Mouse (Mus musculus) hindbrain, embryonic 10.5 days (tissue): ENCODE measurements around the gene Pgbd5. TPM values are rescaled to one million over a fixed set of nuclear protein-coding genes. Genes with fewer than 3 reads are reported as not detected.
A peak's percentile ranks its signal among the peaks of the same experiment; 100 is the strongest.

Experiments
- DNase-seq: peaks from one replicate; pipeline ENCODE4 v3.0.0-alpha.2; 2017; ENCODE audit warnings: low spot score
- H3K27ac ChIP-seq: fragments of 300-500 bp; sonication (generic); 2 replicates; pipeline ENCODE4 v1.5.1; 2016; ENCODE audit warnings: mild to moderate bottlenecking, moderate library complexity
- H3K27me3 ChIP-seq: fragments of 300-500 bp; sonication (generic); 2 replicates; pipeline ENCODE4 v1.6.1; 2016; ENCODE audit warnings: mild to moderate bottlenecking; ENCODE audit not compliant: poor library complexity, insufficient read depth, severe bottlenecking
- H3K36me3 ChIP-seq: fragments of 300-500 bp; sonication (generic); 2 replicates; pipeline ENCODE4 v1.6.1; 2016; ENCODE audit warnings: mild to moderate bottlenecking, moderate library complexity
- H3K4me1 ChIP-seq: fragments of 300-500 bp; sonication (generic); replicated peaks from 2 replicates; pipeline ENCODE4 v1.6.1; 2016; ENCODE audit warnings: mild to moderate bottlenecking
- H3K4me3 ChIP-seq: fragments of 300-500 bp; sonication (generic); 2 replicates; pipeline ENCODE4 v1.5.1; 2016; ENCODE audit warnings: mild to moderate bottlenecking, moderate library complexity
- H3K9me3 ChIP-seq: fragments of 300-500 bp; sonication (generic); 2 replicates; pipeline ENCODE4 v1.6.1; 2016; ENCODE audit warnings: mild to moderate bottlenecking, moderate library complexity
- WGBS: fragments of 180-500 bp; shearing (Covaris S2); methylation state at CpG from one replicate; pipeline ENCODE4 v1.1.7; 2016; 5-methylcytosine and 5-hydroxymethylcytosine counted together
- polyA plus RNA-seq: library from polyadenylated mRNA; unstranded; fragments of >200 nt; fragmentation: Nextera tagmentation; extraction: Ambion mirVana; gene quantifications from 2 replicates; pipeline ENCODE4 v1.2.1, GENCODE M21; 2016

The Pgbd5 gene
- polyA plus RNA-seq, 1 experiment from 2014 or later = 2.7 TPM

- Histone ChIP-seq H3K27me3 (no peaks in the 10 kb centered on the region), H3K9me3 (no peaks in the 10 kb centered on the region), H3K36me3 (peaks cover 34% of the 10 kb centered on the region), H3K4me3 (no peak overlapping the region), H3K4me1 (no peaks in the 10 kb centered on the region), H3K27ac (no peak overlapping the region)
- DNase-seq = peak; percentile 64
- 50% methylated on average over 19 of the region's 19 CpGs for WGBS
These were observed 92.5 kb downstream of the Pgbd5 start for GRCm38 (mm10) chr8:124346852-124347523.

- peaks cover 8% of the 10 kb centered on the region for H3K4me1 ChIP-seq
- no peaks in the 10 kb centered on the region for H3K9me3 ChIP-seq
- H3K27ac ChIP-seq = no peak overlapping the region
- no peak for DNase-seq
- H3K4me3 ChIP-seq = no peak overlapping the region
- H3K27me3 ChIP-seq = no peaks in the 10 kb centered on the region
- H3K36me3 ChIP-seq = peaks cover 53% of the 10 kb centered on the region
- 85% methylated on average over 10 of the region's 10 CpGs for WGBS
These were observed 94.4 kb downstream of the Pgbd5 start for GRCm38 (mm10) chr8:124345098-124345497.

- WGBS = 88% methylated on average over 12 of the region's 12 CpGs
These were observed 95.5 kb downstream of the Pgbd5 start for GRCm38 (mm10) chr8:124343991-124344390.

GRCm38 (mm10) chr8:124343151-124343550 is 96.3 kb downstream of the Pgbd5 start:
- DNase-seq = no peak
- peaks cover 14% of the 10 kb centered on the region for H3K4me1 ChIP-seq
- 96% methylated on average over 15 of the region's 15 CpGs for WGBS
- no peak overlapping the region for H3K4me3 ChIP-seq
- H3K27me3 ChIP-seq = no peaks in the 10 kb centered on the region
- H3K9me3 ChIP-seq = no peaks in the 10 kb centered on the region
- no peak overlapping the region for H3K27ac ChIP-seq
- peaks cover 72% of the 10 kb centered on the region for H3K36me3 ChIP-seq

More at GRCm38 (mm10) chr8:124343991-124344390, 95.5 kb downstream of the Pgbd5 start:
- Histone ChIP-seq H3K4me3 (no peak overlapping the region), H3K4me1 (peaks cover 14% of the 10 kb centered on the region), H3K9me3 (no peaks in the 10 kb centered on the region), H3K27me3 (no peaks in the 10 kb centered on the region), H3K36me3 (peaks cover 64% of the 10 kb centered on the region), H3K27ac (no peak overlapping the region)
- no peak for DNase-seq

GRCm38 (mm10) chr8:124340360-124341068 is 98.9 kb downstream of the Pgbd5 start:
- DNase-seq = peak; percentile 38
- Histone ChIP-seq H3K27me3 (no peaks in the 10 kb centered on the region), H3K4me1 (peaks cover 14% of the 10 kb centered on the region), H3K4me3 (no peak overlapping the region), H3K27ac (no peak overlapping the region), H3K9me3 (no peaks in the 10 kb centered on the region), H3K36me3 (peaks cover 98% of the 10 kb centered on the region)
- WGBS = 67% methylated on average over 17 of the region's 17 CpGs

- Histone ChIP-seq H3K36me3 (peaks cover 100% of the 10 kb centered on the region), H3K4me3 (no peak overlapping the region), H3K4me1 (peaks cover 14% of the 10 kb centered on the region), H3K27ac (no peak overlapping the region), H3K27me3 (no peaks in the 10 kb centered on the region), H3K9me3 (no peaks in the 10 kb centered on the region)
- no peak for DNase-seq
- WGBS = 82% methylated on average over 3 of the region's 3 CpGs
These were observed 99.7 kb downstream of the Pgbd5 start for GRCm38 (mm10) chr8:124339742-124340141.

- Histone ChIP-seq H3K4me1 (peaks cover 23% of the 10 kb centered on the region), H3K27me3 (no peaks in the 10 kb centered on the region), H3K27ac (no peak overlapping the region), H3K36me3 (peaks cover 99% of the 10 kb centered on the region), H3K9me3 (no peaks in the 10 kb centered on the region), H3K4me3 (no peak overlapping the region)
- DNase-seq = no peak
- 95% methylated on average over 13 of the region's 13 CpGs for WGBS
These were observed 103.2 kb downstream of the Pgbd5 start for GRCm38 (mm10) chr8:124336302-124336701.

- H3K9me3 ChIP-seq = no peaks in the 10 kb centered on the region
- no peaks in the 10 kb centered on the region for H3K27me3 ChIP-seq
- peaks cover 40% of the 10 kb centered on the region for H3K4me1 ChIP-seq
- no peak overlapping the region for H3K4me3 ChIP-seq
- 69% methylated on average over 11 of the region's 11 CpGs for WGBS
- peak overlapping the region; percentile 35; the same call in 1 of the 2 replicates for H3K27ac ChIP-seq
- DNase-seq = no peak
- H3K36me3 ChIP-seq = peaks cover 94% of the 10 kb centered on the region
These were observed 107.8 kb downstream of the Pgbd5 start for GRCm38 (mm10) chr8:124331706-124332105.

GRCm38 (mm10) chr8:124331094-124331493 is 108.4 kb downstream of the Pgbd5 start:
- H3K4me1 ChIP-seq = peaks cover 40% of the 10 kb centered on the region
- peak overlapping the region; percentile 60 for H3K27ac ChIP-seq
- no peaks in the 10 kb centered on the region for H3K9me3 ChIP-seq
- 89% methylated on average over 3 of the region's 3 CpGs for WGBS
- H3K27me3 ChIP-seq = no peaks in the 10 kb centered on the region
- no peak for DNase-seq
- H3K4me3 ChIP-seq = no peak overlapping the region
- peaks cover 94% of the 10 kb centered on the region for H3K36me3 ChIP-seq

GRCm38 (mm10) chr8:124330433-124330832 is 109.0 kb downstream of the Pgbd5 start:
- peaks cover 40% of the 10 kb centered on the region for H3K4me1 ChIP-seq
- 44% methylated on average over 3 of the region's 3 CpGs for WGBS
- DNase-seq = no peak
- no peaks in the 10 kb centered on the region for H3K27me3 ChIP-seq
- no peak overlapping the region for H3K4me3 ChIP-seq
- no peaks in the 10 kb centered on the region for H3K9me3 ChIP-seq
- peak overlapping the region; percentile 60 for H3K27ac ChIP-seq
- H3K36me3 ChIP-seq = peaks cover 94% of the 10 kb centered on the region

GRCm38 (mm10) chr8:124329690-124330089 is 109.8 kb downstream of the Pgbd5 start:
- Histone ChIP-seq H3K4me3 (no peak overlapping the region), H3K27ac (peak overlapping the region; percentile 69), H3K27me3 (no peaks in the 10 kb centered on the region), H3K36me3 (peaks cover 94% of the 10 kb centered on the region), H3K4me1 (peaks cover 40% of the 10 kb centered on the region), H3K9me3 (no peaks in the 10 kb centered on the region)
- DNase-seq = peak; percentile 34
- WGBS = 51% methylated on average over 10 of the region's 10 CpGs

- DNase-seq = no peak
- Histone ChIP-seq H3K4me1 (peaks cover 40% of the 10 kb centered on the region), H3K27me3 (no peaks in the 10 kb centered on the region), H3K27ac (peak overlapping the region; percentile 45; the same call in 1 of the 2 replicates), H3K4me3 (no peak overlapping the region), H3K9me3 (no peaks in the 10 kb centered on the region), H3K36me3 (peaks cover 94% of the 10 kb centered on the region)
- WGBS = 78% methylated on average over 7 of the region's 7 CpGs
These were observed 111.2 kb downstream of the Pgbd5 start for GRCm38 (mm10) chr8:124328259-124328658.

GRCm38 (mm10) chr8:124323356-124323755 is 116.1 kb downstream of the Pgbd5 start:
- Histone ChIP-seq H3K27ac (no peak overlapping the region), H3K36me3 (peaks cover 66% of the 10 kb centered on the region), H3K27me3 (no peaks in the 10 kb centered on the region), H3K9me3 (no peaks in the 10 kb centered on the region), H3K4me3 (no peak overlapping the region), H3K4me1 (peaks cover 35% of the 10 kb centered on the region)
- DNase-seq = no peak
- WGBS = 94% methylated on average over 14 of the region's 14 CpGs
